Mouse (Mus musculus) megakaryocyte, adult 5-6 weeks (primary cell): ENCODE results near the gene Ccdc88c. TPM values are rescaled to one million over a fixed set of nuclear protein-coding genes. Genes with fewer than 3 reads are reported as not detected.

Experiments used
- total RNA-seq, 2 experiments: library from RNA; stranded (forward) in 1 of 2; stranded (reverse) in 1 of 2; fragments of 153-499, 151-499 nt in 1 of 2; fragments of 221-1000, 200-1000 nt in 1 of 2; gene quantifications; 2 replicates each; pipeline versions ENCODE4 v1.2.3 to v1.2.4; 2015 to 2017

The Ccdc88c gene
- total RNA-seq, 2 experiments from 2014 or later, result 71.7 to 195 TPM

Other genes starting within 250 kb of the Ccdc88c start
- 21.3 and 25.9 TPM in 2 replicates for gene Dglucy, start 250.0 kb downstream of the Ccdc88c start, total RNA-seq (2015)
- 33.3 and 35.6 TPM in 2 replicates for gene Dglucy, start 250.0 kb downstream of the Ccdc88c start, total RNA-seq (2017)
- 0.11 and 1.1 TPM in 2 replicates for gene Gpr68, start 120.9 kb downstream of the Ccdc88c start, total RNA-seq (2015)
- 0.49 and 0.77 TPM in 2 replicates for gene Gpr68, start 120.9 kb downstream of the Ccdc88c start, total RNA-seq (2017)
- gene Ppp4r3a, start 54.6 kb upstream of the Ccdc88c start, total RNA-seq (2015), result 82.5 and 82.6 TPM in 2 replicates
- gene Ppp4r3a, start 54.6 kb upstream of the Ccdc88c start, total RNA-seq (2017), result 110 and 131 TPM in 2 replicates